Mouse (Mus musculus) liver, embryonic 12.5 days (tissue): Measurements from ENCODE around the gene Trim30a. TPM values are rescaled to one million over a fixed set of nuclear protein-coding genes. Genes with fewer than 3 reads are reported as not detected.
A peak's percentile ranks its signal among the peaks of the same experiment; 100 is the strongest.
"Not testable (repeated sequence)": the region's sequence is repeated elsewhere in the genome, so short reads cannot be mapped to it uniquely, and the experiment has no call there.

Source experiments
- ATAC-seq: fragments of 200-750 bp; cut with Nextera tagmentation; 2 replicates; pipeline ENCODE4 v1.8.0; 2017; ENCODE audit warnings: moderate number of reproducible peaks, mild to moderate bottlenecking, moderate library complexity
- H3K27ac ChIP-seq: fragments of 300-500 bp; sonication (generic); 2 replicates; pipeline ENCODE4 v1.5.1; 2016; ENCODE audit warnings: mild to moderate bottlenecking
- H3K27me3 ChIP-seq: fragments of 300-500 bp; sonication (generic); replicated peaks from 2 replicates; pipeline ENCODE4 v1.6.1; 2016; ENCODE audit warnings: mild to moderate bottlenecking, moderate library complexity
- H3K36me3 ChIP-seq: fragments of 300-500 bp; sonication (generic); 2 replicates; pipeline ENCODE4 v1.6.1; 2016; ENCODE audit warnings: mild to moderate bottlenecking, moderate library complexity
- H3K4me1 ChIP-seq: fragments of 300-500 bp; sonication (generic); 2 replicates; pipeline ENCODE4 v1.6.1; 2016
- H3K4me2 ChIP-seq: fragments of 300-500 bp; sonication (generic); 2 replicates; pipeline ENCODE4 v1.6.1; 2016; ENCODE audit warnings: mild to moderate bottlenecking, moderate library complexity
- H3K4me3 ChIP-seq: fragments of 300-500 bp; sonication (generic); 2 replicates; pipeline ENCODE4 v1.5.1; 2016; ENCODE audit warnings: mild to moderate bottlenecking, moderate library complexity
- H3K9ac ChIP-seq: fragments of 300-500 bp; sonication (generic); 2 replicates; pipeline ENCODE4 v1.6.1; 2016; ENCODE audit warnings: mild to moderate bottlenecking, moderate library complexity
- H3K9me3 ChIP-seq: fragments of 300-500 bp; sonication (generic); replicated peaks from 2 replicates; pipeline ENCODE4 v1.6.1; 2016; ENCODE audit warnings: mild to moderate bottlenecking, moderate library complexity
- WGBS: fragments of 180-500 bp; shearing (Covaris S2); methylation state at CpG from one replicate; pipeline ENCODE4 v1.1.7; 2016; ENCODE audit not compliant: insufficient replicate concordance; 5-methylcytosine and 5-hydroxymethylcytosine counted together
- polyA plus RNA-seq: library from polyadenylated mRNA; unstranded; fragments of >200 nt; fragmentation: Nextera tagmentation; extraction: Ambion mirVana; gene quantifications from 2 replicates; pipeline ENCODE4 v1.2.1, GENCODE M21; 2016

Trim30a gene
- 1.2 and 1.3 TPM in 2 replicates for polyA plus RNA-seq

DNA sequence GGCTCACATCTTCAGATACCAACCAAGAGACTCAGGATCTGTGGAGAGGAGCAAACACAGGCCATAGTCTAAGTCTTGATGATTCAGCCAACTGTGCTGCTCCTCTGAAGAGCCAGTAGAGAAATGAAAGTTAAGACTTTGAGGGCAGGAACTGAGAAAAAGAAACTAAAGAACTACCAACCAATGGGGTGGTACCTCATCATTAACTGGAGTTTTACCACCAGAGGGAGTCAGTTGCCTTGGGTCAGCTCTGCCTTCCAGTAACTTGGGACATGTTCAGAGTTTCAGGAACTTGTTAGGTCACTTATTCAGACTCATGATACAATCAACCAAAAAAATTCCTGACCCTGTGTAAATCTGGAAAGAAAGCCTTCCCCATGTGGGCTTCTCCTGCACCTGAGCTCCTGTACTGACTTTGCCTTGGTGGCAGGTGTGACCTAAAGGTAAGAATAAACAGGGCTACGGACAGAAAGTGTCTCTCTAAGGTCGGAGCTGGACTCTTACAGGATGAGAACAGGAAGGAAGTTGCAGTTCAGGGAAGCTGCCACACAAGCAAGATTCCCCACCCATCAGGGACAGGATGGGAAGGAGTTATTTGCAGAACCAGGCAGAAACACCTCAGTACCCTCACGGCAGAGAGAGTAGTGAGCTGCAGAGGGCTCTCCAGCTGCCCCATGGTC is at the start of gene Trim30a:
Gene Trim30a, minus strand, starts transcription at position 129 of the 680 bp plus-strand sequence.
- peak; percentile 76 for ATAC-seq
- Histone ChIP-seq H3K4me3 (no peak within 1 kb of the TSS; the same call in 1 of the 2 replicates), H3K4me1 (no peaks in the 10 kb centered on the region), H3K36me3 (no peaks in the 10 kb centered on the region), H3K9ac (no peak within 1 kb of the TSS), H3K27ac (no peak within 1 kb of the TSS), H3K4me2 (peak within 1 kb of the TSS; percentile 18), H3K9me3 (no peaks in the 10 kb centered on the region), H3K27me3 (no peaks in the 10 kb centered on the region)
- 30% methylated on average over 3 of the region's 3 CpGs for WGBS

GRCm38 (mm10) chr7:104507421-104508065 is 42.5 kb upstream of the Trim30a start, which contains the start of gene Trim30d:
Gene Trim30d (minus strand): TSS chr7:104507849.
- H3K9me3 ChIP-seq, H3K4me1 ChIP-seq, H3K4me2 ChIP-seq, ATAC-seq, H3K9ac ChIP-seq, H3K27ac ChIP-seq, H3K4me3 ChIP-seq, H3K36me3 ChIP-seq, H3K27me3 ChIP-seq: not testable (repeated sequence)

DNA sequence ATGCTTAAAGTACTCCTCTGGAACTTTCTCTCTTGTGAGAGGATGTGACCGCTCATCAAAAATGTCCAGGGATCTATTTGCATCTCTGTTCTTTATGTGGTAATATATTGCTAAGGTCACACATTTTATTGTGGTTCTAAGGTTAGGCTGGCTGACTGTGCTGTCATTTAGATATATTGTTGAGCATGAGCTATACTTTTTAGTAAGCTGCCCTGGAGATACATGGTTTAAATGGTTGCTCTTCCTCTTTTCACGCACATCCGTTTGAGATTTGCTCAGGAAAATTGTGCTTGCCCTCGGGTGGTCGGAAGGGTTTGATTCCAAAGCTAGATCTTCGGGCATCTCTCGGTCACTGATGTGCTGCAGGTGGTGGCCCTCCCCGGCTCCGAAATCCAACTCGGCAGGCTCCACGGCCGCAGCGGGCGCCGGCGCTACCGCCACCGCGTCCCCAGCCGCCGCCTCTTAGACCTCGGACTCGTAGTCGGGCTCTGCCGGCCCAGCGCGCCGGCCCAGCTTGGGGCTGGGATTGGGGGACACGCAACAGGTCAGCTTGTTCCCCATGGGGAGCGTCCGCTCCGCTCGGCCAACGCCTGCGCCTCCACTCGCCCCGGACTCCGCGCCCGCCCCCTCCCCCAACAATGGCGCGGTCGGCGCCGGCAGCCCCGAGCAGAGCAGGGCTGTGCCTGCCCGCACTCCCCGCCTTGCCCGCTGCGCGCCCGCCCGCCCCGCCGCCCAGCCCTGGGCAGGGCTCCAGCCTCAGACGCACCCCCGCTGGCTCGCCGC is 36.8 kb upstream of the Trim30a start:
- Histone ChIP-seq H3K36me3 (no peaks in the 10 kb centered on the region), H3K4me3 (peak overlapping the region; percentile 52), H3K9me3 (no peaks in the 10 kb centered on the region), H3K9ac (no peak overlapping the region), H3K4me1 (no peaks in the 10 kb centered on the region), H3K27ac (no peak overlapping the region), H3K4me2 (peak overlapping the region; percentile 65), H3K27me3 (peaks cover 9% of the 10 kb centered on the region)
- peak; percentile 67; the same call in 1 of the 2 replicates for ATAC-seq
- WGBS = 2% methylated on average over 59 of the region's 59 CpGs

DNA sequence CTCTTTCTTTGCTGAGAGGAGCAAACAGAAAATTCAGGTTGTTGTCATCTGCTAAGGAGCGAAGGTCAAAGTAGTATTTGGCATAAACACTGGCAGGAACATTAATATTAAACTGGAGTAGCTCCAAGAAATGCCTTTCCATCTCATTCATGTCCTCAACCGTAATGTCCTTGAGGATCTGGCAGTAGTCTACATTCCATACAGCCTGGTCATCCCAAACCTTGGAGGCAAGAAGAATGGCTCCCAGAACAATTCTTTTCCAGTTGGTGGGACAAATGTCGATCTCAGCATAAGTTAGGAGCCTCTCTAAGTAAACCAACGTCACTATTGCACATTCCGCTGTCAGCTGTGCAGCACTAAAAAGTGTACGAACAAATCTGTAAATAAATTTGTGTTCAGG is 36.2 kb upstream of the Trim30a start:
- H3K4me2 ChIP-seq, H3K4me1 ChIP-seq, H3K9me3 ChIP-seq, H3K9ac ChIP-seq, H3K36me3 ChIP-seq, H3K27ac ChIP-seq, H3K27me3 ChIP-seq, ATAC-seq, H3K4me3 ChIP-seq: not testable (repeated sequence)
- WGBS = 53% methylated on average over 6 of the region's 6 CpGs

DNA sequence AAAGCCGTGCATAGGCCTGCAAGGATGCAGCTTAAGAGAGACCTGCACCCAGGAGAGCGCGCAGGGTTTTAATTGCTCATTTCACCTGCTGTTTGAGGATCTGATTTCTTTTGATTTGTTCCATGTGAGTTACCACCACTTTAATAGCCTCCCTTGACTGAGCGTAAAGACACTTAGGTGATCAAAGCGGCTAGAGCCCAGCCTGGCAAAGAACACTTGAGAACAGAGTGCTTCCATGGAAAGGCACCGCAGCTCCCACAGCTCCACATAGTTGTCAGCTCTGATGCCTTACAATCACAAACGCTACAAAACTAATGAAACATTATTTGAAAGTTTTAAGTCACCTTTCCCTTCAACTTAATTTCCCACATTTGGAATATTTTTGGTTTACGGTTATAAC is 34.5 kb upstream of the Trim30a start:
- WGBS = 72% methylated on average over 7 of the region's 8 CpGs
- not testable (repeated sequence) for H3K4me1 ChIP-seq, H3K9ac ChIP-seq, ATAC-seq, H3K36me3 ChIP-seq, H3K4me2 ChIP-seq, H3K4me3 ChIP-seq, H3K27ac ChIP-seq, H3K9me3 ChIP-seq, H3K27me3 ChIP-seq

- Histone ChIP-seq H3K4me1 (no peaks in the 10 kb centered on the region), H3K9me3 (no peaks in the 10 kb centered on the region), H3K4me2 (peak overlapping the region; percentile 33), H3K9ac (no peak overlapping the region), H3K4me3 (no peak overlapping the region; the same call in 1 of the 2 replicates), H3K27ac (peak overlapping the region; percentile 25; the same call in 1 of the 2 replicates), H3K27me3 (no peaks in the 10 kb centered on the region), H3K36me3 (no peaks in the 10 kb centered on the region)
- peak; percentile 64 for ATAC-seq
- 23% methylated on average over 2 of the region's 2 CpGs for WGBS
Measured at GRCm38 (mm10) chr7:104445961-104446645, 18.9 kb downstream of the Trim30a start.

DNA sequence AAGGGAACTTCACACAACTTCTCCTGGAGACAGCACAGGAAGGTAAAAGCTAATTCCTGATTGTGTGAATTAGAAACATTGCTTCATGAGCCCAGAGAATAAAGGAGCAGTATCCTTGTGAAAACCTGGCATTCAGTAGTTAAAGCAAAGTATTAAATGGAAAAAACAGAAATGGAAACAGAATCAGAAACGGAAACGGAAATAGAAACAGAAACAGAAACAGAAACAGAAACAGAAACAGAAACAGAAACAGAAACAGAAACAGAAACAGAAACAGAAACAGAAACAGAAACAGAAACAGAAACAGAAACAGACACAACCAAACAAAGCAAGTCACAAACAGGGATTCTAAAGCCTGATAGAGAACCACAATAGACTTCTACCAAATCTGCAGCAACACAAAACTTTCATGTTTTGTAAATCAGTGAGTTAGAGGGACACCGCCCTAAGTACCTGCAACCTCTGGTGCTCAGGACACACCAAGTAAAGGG is 60.5 kb downstream of the Trim30a start:
- no peaks in the 10 kb centered on the region for H3K36me3 ChIP-seq
- no peaks in the 10 kb centered on the region for H3K27me3 ChIP-seq
- 80% methylated on average over 3 of the region's 3 CpGs for WGBS
- no peak for ATAC-seq
- no peak overlapping the region for H3K27ac ChIP-seq
- no peak overlapping the region for H3K9ac ChIP-seq
- H3K4me3 ChIP-seq = no peak overlapping the region
- no peaks in the 10 kb centered on the region for H3K4me1 ChIP-seq
- H3K4me2 ChIP-seq = no peak overlapping the region
- H3K9me3 ChIP-seq = no peaks in the 10 kb centered on the region

DNA sequence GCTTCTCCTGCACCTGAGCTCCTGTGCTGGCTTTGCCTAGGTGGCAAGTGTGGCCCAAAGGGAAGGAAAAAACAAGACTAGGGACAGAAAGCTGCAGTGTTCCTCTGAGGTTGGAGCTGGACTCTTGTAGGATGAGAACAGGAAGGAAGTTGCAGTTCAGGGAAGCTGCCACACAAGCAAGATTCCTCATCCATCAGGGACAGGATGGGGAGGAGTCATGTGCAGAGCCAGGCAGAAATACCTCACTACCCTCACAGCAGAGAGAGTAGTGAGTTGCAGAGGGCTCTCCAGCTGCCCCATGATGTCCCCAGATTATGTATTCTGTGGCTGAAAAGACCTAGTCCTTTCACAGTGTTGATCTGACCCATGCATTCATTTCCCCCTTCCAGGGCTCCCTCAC is 63.9 kb downstream of the Trim30a start:
- Histone ChIP-seq H3K4me3 (no peak overlapping the region), H3K27ac (no peak overlapping the region), H3K36me3 (no peaks in the 10 kb centered on the region), H3K27me3 (no peaks in the 10 kb centered on the region), H3K4me2 (no peak overlapping the region), H3K9ac (no peak overlapping the region), H3K9me3 (no peaks in the 10 kb centered on the region), H3K4me1 (no peaks in the 10 kb centered on the region)
- no peak for ATAC-seq

GRCm38 (mm10) chr7:104400698-104401097 is 64.3 kb downstream of the Trim30a start, which contains the start of gene Trim30c:
Gene Trim30c (minus strand): TSS chr7:104400837.
- H3K36me3 ChIP-seq = no peaks in the 10 kb centered on the region
- H3K4me1 ChIP-seq = no peaks in the 10 kb centered on the region
- H3K27me3 ChIP-seq = no peaks in the 10 kb centered on the region
- no peak within 1 kb of the TSS for H3K9ac ChIP-seq
- H3K4me2 ChIP-seq = no peak within 1 kb of the TSS
- no peaks in the 10 kb centered on the region for H3K9me3 ChIP-seq
- no peak within 1 kb of the TSS for H3K4me3 ChIP-seq
- no peak for ATAC-seq
- 42% methylated on average over 1 of the region's 1 CpGs for WGBS
- H3K27ac ChIP-seq = no peak within 1 kb of the TSS

GRCm38 (mm10) chr7:104398492-104398891 is 66.5 kb downstream of the Trim30a start:
- Histone ChIP-seq H3K36me3 (no peaks in the 10 kb centered on the region), H3K27me3 (no peaks in the 10 kb centered on the region), H3K4me2 (no peak overlapping the region), H3K9ac (no peak overlapping the region), H3K4me3 (no peak overlapping the region), H3K27ac (no peak overlapping the region), H3K9me3 (no peaks in the 10 kb centered on the region), H3K4me1 (no peaks in the 10 kb centered on the region)
- ATAC-seq = no peak
- WGBS = 63% methylated on average over 1 of the region's 1 CpGs

GRCm38 (mm10) chr7:104369736-104370414 is 95.1 kb downstream of the Trim30a start, which contains the start of gene Trim30b:
Gene Trim30b (minus strand): TSS chr7:104369884.
- H3K36me3 ChIP-seq = no peaks in the 10 kb centered on the region
- H3K27me3 ChIP-seq = no peaks in the 10 kb centered on the region
- no peak within 1 kb of the TSS for H3K9ac ChIP-seq
- 47% methylated on average over 1 of the region's 1 CpGs for WGBS
- H3K4me3 ChIP-seq = no peak within 1 kb of the TSS
- peak; percentile 47 for ATAC-seq
- no peak within 1 kb of the TSS for H3K4me2 ChIP-seq
- H3K4me1 ChIP-seq = no peaks in the 10 kb centered on the region
- no peaks in the 10 kb centered on the region for H3K9me3 ChIP-seq
- no peak within 1 kb of the TSS for H3K27ac ChIP-seq
